Mouse (Mus musculus): ENCODE measurements around the gene Trank1.

Trank1 gene

GRCm38 (mm10) chr9:111311031-111311842 is at the start of gene Trank1:
Gene Trank1, plus strand, starts transcription at chr9:111311739.
- peak; percentile 25 for DNase-seq (ENCODE audit: low spot score)

GRCm38 (mm10) chr9:111267998-111268397 is 43.5 kb upstream of the Trank1 start:
- DNase-seq (ENCODE audit: low spot score) = no peak

- no peak for DNase-seq (ENCODE audit: low spot score)
Observed at GRCm38 (mm10) chr9:111270606-111271005, 40.9 kb upstream of the Trank1 start.

GRCm38 (mm10) chr9:111271056-111271433 is 40.5 kb upstream of the Trank1 start:
- no peak for DNase-seq (ENCODE audit: low spot score)

- peak; percentile 98 for DNase-seq (ENCODE audit: low spot score)
Observed at GRCm38 (mm10) chr9:111271434-111272160, 39.9 kb upstream of the Trank1 start, which contains the start of the genes Mlh1 and Epm2aip1. Gene Mlh1, minus strand, starts transcription at chr9:111271791. Gene Epm2aip1, plus strand, starts transcription at chr9:111271929.

GRCm38 (mm10) chr9:111272356-111272755 is 39.2 kb upstream of the Trank1 start:
- DNase-seq (ENCODE audit: low spot score) = no peak

- no peak for DNase-seq (ENCODE audit: low spot score)
Observed at GRCm38 (mm10) chr9:111272996-111273785, 38.3 kb upstream of the Trank1 start.

GRCm38 (mm10) chr9:111273958-111274357 is 37.6 kb upstream of the Trank1 start:
- DNase-seq (ENCODE audit: low spot score) = no peak

GRCm38 (mm10) chr9:111275156-111275555 is 36.4 kb upstream of the Trank1 start:
- no peak for DNase-seq (ENCODE audit: low spot score)

GRCm38 (mm10) chr9:111285061-111285460 is 26.5 kb upstream of the Trank1 start:
- DNase-seq (ENCODE audit: low spot score) = no peak

GRCm38 (mm10) chr9:111285676-111286075 is 25.9 kb upstream of the Trank1 start:
- no peak for DNase-seq (ENCODE audit: low spot score)

- DNase-seq (ENCODE audit: low spot score) = no peak
Observed at GRCm38 (mm10) chr9:111286468-111286867, 25.1 kb upstream of the Trank1 start.

- DNase-seq (ENCODE audit: low spot score) = no peak
Observed at GRCm38 (mm10) chr9:111287956-111288355, 23.6 kb upstream of the Trank1 start.

- DNase-seq (ENCODE audit: low spot score) = no peak
Observed at GRCm38 (mm10) chr9:111289294-111289831, 22.2 kb upstream of the Trank1 start.

- DNase-seq (ENCODE audit: low spot score) = peak; percentile 90
Observed at GRCm38 (mm10) chr9:111289832-111290339, 21.7 kb upstream of the Trank1 start.

GRCm38 (mm10) chr9:111290539-111291100 is 20.9 kb upstream of the Trank1 start:
- no peak for DNase-seq (ENCODE audit: low spot score)

GRCm38 (mm10) chr9:111293234-111293633 is 18.3 kb upstream of the Trank1 start:
- DNase-seq (ENCODE audit: low spot score) = no peak

- DNase-seq (ENCODE audit: low spot score) = no peak
Observed at GRCm38 (mm10) chr9:111294911-111295310, 16.6 kb upstream of the Trank1 start.

- DNase-seq (ENCODE audit: low spot score) = no peak
Observed at GRCm38 (mm10) chr9:111295323-111295722, 16.2 kb upstream of the Trank1 start.

GRCm38 (mm10) chr9:111296433-111296832 is 15.1 kb upstream of the Trank1 start:
- DNase-seq (ENCODE audit: low spot score) = no peak

- no peak for DNase-seq (ENCODE audit: low spot score)
Observed at GRCm38 (mm10) chr9:111298606-111299005, 12.9 kb upstream of the Trank1 start.
